Mouse (Mus musculus) stomach, postnatal 0 days (tissue): ENCODE results near the gene Rnf227.

ENCODE experiments used
- CTCF ChIP-seq: IDR thresholded peaks from 2 replicates; pipeline ENCODE4 v1.5.1; 2016; ENCODE audit warnings: antibody characterized with exemption, low read depth, mild to moderate bottlenecking, moderate library complexity
- EP300 ChIP-seq: optimal IDR thresholded peaks from 2 replicates; pipeline ENCODE3; 2016; ENCODE audit warnings: antibody characterized with exemption

DNA sequence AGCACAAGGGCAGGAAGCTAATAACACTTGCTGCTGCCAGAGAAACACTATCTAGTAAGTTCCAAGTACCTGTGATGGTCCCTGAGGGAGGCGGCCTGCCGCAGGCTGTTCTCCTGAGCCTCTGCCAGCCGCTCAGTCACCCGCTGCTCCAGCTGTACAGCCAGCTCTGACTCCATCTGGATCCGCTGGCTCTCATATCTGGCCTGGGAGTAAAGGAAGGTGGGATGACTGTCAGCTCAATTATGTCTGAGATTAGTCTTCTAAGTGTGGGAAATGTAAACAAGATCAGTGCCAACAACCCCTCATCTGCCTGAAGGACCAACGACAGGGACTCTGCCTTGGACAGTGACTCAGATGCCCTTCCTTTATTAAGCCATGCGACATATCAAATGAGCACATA is 29.0 kb upstream of the Rnf227 start:
- TF ChIP-seq CTCF (no peak), EP300 (no peak)
